Mouse (Mus musculus): ENCODE data around the gene Lrrn2. TPM values are rescaled to one million over a fixed set of nuclear protein-coding genes. Genes with fewer than 3 reads are reported as not detected.

Gene Lrrn2
- polyA plus RNA-seq, 1 experiment from 2014 or later: 0.55 TPM

DNA sequence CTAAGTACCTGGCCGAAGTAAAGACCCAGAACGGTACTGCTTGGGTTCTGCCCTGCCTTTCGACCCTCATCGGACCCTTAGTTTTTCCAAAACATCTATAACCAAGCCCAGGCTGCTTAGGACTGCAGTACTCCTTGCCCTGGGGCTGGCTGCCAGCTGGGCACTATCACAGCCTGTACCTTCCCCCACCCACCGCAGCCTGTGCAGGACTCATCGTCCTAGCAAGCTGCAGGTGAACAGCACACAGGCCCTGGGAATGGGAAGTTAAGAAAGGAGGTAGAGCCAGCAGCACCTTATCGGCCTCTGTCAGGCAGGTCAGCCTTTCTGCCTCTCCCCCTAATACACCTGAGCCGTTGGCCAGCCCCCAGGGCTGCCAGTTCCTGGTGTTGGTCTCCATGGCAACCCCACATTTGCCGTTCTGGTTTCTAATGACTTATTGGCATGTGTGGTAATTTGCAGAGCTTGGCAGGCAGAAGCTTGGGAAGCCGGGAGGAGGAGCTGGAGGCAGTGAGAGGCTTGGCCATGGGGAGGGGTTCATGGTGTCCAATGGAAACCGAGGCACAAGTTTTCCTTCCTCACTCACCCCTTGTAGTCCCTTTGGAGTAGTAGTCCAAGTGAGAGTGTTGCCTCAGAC is 10.2 kb downstream of the Lrrn2 start:
- no peak for ATAC-seq

DNA sequence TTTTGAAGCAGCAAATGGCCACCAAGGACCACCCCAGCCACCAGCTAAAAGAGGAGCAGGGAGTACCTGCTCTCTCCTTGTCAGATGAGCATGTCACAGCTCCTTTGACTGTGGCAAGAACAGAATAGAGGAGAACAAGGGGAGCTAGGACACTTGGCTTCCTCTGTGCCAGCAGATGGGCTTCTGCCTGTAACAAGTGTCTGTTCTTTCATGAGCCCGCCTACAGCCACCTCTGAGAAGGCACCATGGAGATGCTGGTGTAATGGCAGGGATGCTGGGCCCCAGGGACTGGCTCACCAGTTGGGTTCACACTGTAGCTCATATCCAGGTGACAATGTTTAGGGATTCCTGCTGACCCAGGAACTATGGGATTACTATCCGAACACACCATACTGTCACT is 12.0 kb downstream of the Lrrn2 start:
- Histone ChIP-seq H3K36me3 (no peaks in the 10 kb centered on the region), H3K27ac (no peak overlapping the region), H3K4me3 (no peak overlapping the region), H3K4me1 (no peaks in the 10 kb centered on the region), H3K9me3 (replicated peaks) (no peaks in the 10 kb centered on the region), H3K27me3 (replicated peaks) (no peaks in the 10 kb centered on the region; the same call in 1 of the 2 replicates), H3K4me2 (no peak overlapping the region), H3K9ac (no peak overlapping the region)
- WGBS (ENCODE audit: insufficient replicate concordance): 60% methylated on average over 2 of the region's 2 CpGs
- ATAC-seq: no peak

More for the DNA sequence above, 10.2 kb downstream of the Lrrn2 start:
- Histone ChIP-seq H3K27me3 (replicated peaks) (peaks cover 3% of the 10 kb centered on the region; the same call in 1 of the 2 replicates), H3K27ac (no peak overlapping the region), H3K9ac (no peak overlapping the region), H3K9me3 (replicated peaks) (no peaks in the 10 kb centered on the region), H3K36me3 (no peaks in the 10 kb centered on the region), H3K4me3 (no peak overlapping the region), H3K4me1 (no peaks in the 10 kb centered on the region), H3K4me2 (no peak overlapping the region)
- 53% methylated on average over 11 of the region's 11 CpGs for WGBS (ENCODE audit: insufficient replicate concordance)

DNA sequence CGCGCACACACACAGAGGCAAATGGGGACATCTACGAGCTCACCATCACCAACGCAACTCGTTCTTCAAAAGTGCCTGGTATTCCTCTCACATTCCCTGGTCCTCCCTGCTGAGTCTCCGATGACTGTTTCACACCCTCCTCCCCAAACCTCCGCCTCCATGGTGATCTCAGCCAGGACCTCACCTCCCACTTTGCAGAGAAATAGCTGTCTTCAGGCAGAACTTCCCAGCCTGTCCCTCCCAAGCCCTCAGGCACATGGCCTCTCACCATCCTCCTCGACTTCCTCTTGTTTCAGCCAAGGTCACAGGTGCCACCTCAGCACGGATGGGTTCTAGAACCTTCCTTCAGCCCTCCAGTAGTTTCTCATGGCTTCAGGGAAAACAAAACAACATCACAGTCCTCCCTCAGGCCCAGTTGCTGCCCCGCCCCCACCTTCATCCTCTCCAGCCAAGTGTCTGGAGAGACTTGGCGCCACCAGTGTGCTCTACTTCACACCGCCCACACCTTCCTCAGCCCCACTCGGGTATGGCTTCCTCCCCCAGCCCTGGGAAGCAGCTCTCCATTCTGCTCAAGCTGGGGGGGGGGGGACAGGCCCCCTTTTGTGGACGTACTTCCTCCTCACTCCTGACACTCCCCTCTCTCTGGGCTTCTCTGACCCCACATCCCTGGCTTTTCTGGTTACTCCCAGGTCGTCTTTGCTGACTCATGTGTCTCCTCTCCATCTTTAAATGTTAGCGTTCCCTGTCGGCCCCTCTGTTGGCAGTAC is 13.4 kb downstream of the Lrrn2 start:
- Histone ChIP-seq H3K4me3 (no peak overlapping the region), H3K4me1 (no peaks in the 10 kb centered on the region), H3K4me2 (no peak overlapping the region), H3K27me3 (replicated peaks) (no peaks in the 10 kb centered on the region; the same call in 1 of the 2 replicates), H3K9me3 (replicated peaks) (no peaks in the 10 kb centered on the region), H3K36me3 (no peaks in the 10 kb centered on the region), H3K27ac (no peak overlapping the region), H3K9ac (no peak overlapping the region)
- no peak for ATAC-seq
- WGBS (ENCODE audit: insufficient replicate concordance): 34% methylated on average over 17 of the region's 17 CpGs

DNA sequence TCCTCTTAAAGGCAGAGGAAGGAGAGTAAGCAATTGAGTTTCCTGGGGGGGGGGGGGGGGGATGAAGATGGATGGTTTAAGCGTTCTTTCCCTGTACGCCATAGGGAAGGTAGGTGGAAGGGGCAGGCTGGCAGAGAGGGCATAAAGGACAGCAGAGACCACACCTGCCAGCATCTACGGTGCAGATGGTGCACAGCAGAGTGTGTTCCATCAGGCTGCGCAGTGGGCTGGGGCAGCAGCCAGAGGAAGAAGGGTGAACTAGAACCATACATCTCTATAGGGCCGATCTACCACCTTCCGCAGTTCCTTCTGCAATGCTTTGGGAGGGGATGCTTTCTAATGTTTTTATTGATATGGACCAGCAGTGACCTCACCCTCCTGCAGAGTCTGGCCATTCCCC is 19.0 kb downstream of the Lrrn2 start:
- Histone ChIP-seq H3K4me1 (no peaks in the 10 kb centered on the region), H3K27ac (no peak overlapping the region), H3K27me3 (replicated peaks) (peaks cover 6% of the 10 kb centered on the region; the same call in 1 of the 2 replicates), H3K4me3 (no peak overlapping the region), H3K4me2 (no peak overlapping the region), H3K36me3 (no peaks in the 10 kb centered on the region), H3K9me3 (replicated peaks) (no peaks in the 10 kb centered on the region), H3K9ac (no peak overlapping the region)
- no peak for ATAC-seq
- WGBS (ENCODE audit: insufficient replicate concordance): 82% methylated on average over 6 of the region's 6 CpGs

DNA sequence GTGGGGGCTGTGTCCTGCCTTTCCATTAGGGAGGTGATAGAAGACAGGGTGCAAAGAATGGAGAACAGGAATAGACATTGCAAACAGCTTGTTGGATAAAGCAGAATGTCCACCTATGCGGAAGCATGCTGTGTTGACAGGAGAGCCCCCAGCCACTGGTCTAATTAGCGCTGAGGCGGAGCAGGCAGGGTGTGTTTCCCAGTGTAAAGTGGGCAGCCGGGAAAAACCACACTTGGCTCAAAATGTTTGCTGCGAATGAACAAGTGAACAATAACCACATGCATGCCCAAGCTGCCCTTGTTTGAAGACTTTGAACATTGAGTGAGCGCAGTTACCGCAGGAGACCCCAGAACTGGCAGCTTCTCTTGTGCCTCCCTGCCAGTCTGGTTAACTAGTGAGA is 19.6 kb downstream of the Lrrn2 start:
- WGBS (ENCODE audit: insufficient replicate concordance): 70% methylated on average over 7 of the region's 7 CpGs
- peaks cover 6% of the 10 kb centered on the region; the same call in 1 of the 2 replicates for H3K27me3 ChIP-seq (replicated peaks)
- no peak overlapping the region for H3K27ac ChIP-seq
- no peaks in the 10 kb centered on the region for H3K4me1 ChIP-seq
- H3K4me2 ChIP-seq: no peak overlapping the region
- H3K36me3 ChIP-seq: no peaks in the 10 kb centered on the region
- no peaks in the 10 kb centered on the region for H3K9me3 ChIP-seq (replicated peaks)
- no peak overlapping the region for H3K9ac ChIP-seq
- no peak for ATAC-seq
- no peak overlapping the region for H3K4me3 ChIP-seq

DNA sequence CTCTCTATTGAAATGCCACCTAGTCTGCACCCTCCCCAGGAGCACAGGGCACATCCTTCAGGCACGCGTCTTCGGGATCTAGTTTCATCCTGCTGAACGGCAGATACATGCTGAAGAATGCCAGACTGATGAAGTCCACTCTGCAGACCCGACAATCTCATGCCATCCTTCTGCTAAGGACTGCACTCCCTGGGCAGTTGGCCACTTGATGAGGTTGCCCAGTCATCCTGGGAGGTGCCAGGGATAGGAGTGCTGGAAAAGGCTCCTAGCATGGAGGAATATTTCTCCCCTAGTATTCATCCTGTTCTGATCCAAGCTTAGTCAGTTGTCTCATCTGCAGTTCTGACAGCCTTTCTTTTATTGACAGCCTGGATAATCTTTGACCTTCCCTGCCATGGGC is 20.9 kb downstream of the Lrrn2 start:
- WGBS (ENCODE audit: insufficient replicate concordance): 72% methylated on average over 5 of the region's 5 CpGs
- Histone ChIP-seq H3K4me2 (no peak overlapping the region), H3K27me3 (replicated peaks) (peaks cover 6% of the 10 kb centered on the region; the same call in 1 of the 2 replicates), H3K9ac (no peak overlapping the region), H3K4me3 (no peak overlapping the region), H3K4me1 (no peaks in the 10 kb centered on the region), H3K9me3 (replicated peaks) (no peaks in the 10 kb centered on the region), H3K27ac (no peak overlapping the region), H3K36me3 (no peaks in the 10 kb centered on the region)
- no peak for ATAC-seq

DNA sequence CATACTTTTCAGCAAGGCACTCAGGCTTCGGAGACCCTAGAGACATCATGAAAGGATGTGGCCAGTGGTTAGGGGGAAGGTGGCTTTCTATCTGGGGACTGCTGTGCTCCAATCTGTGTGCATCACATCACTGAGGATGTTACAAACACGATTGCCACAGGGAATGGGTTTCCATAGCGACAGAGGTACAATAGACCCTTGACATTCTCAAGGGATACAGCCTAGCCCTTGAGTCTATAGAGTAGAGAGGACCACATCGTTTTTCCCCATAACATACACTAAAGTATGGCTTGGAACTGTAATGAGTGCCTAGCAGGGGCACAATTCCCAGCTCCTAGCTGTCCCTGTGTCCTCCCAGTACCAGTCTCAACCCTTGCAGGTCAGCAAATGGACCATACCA is 23.4 kb downstream of the Lrrn2 start:
- peaks cover 6% of the 10 kb centered on the region; the same call in 1 of the 2 replicates for H3K27me3 ChIP-seq (replicated peaks)
- no peak for ATAC-seq
- H3K36me3 ChIP-seq: no peaks in the 10 kb centered on the region
- no peak overlapping the region for H3K27ac ChIP-seq
- H3K4me2 ChIP-seq: no peak overlapping the region
- H3K4me1 ChIP-seq: no peaks in the 10 kb centered on the region
- no peak overlapping the region for H3K9ac ChIP-seq
- 35% methylated on average over 4 of the region's 4 CpGs for WGBS (ENCODE audit: insufficient replicate concordance)
- no peaks in the 10 kb centered on the region for H3K9me3 ChIP-seq (replicated peaks)
- H3K4me3 ChIP-seq: no peak overlapping the region

DNA sequence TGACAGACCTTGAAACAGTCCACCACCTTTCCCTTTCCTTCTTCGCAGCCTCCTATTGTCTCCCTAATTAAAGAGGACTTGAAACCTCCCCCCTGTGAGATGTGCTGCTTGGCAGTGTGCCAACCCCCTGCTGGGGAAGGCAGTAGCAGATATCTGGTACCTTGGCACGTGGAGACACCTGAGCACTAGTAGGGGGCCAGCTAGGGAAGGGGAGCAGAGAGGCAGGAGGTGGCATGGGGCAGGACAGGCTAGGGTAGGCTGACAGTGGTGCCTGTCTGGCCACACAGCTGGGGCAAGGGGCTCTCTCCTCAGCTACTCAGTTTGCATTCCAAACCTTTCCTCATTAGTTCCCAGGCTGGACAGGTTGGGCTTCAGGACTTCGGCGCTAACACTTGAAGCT is 29.0 kb downstream of the Lrrn2 start:
- no peak overlapping the region for H3K4me2 ChIP-seq
- H3K36me3 ChIP-seq: no peaks in the 10 kb centered on the region
- H3K4me3 ChIP-seq: no peak overlapping the region
- no peaks in the 10 kb centered on the region for H3K9me3 ChIP-seq (replicated peaks)
- WGBS (ENCODE audit: insufficient replicate concordance): 59% methylated on average over 4 of the region's 4 CpGs
- ATAC-seq: no peak
- no peaks in the 10 kb centered on the region for H3K27me3 ChIP-seq (replicated peaks)
- H3K27ac ChIP-seq: no peak overlapping the region
- no peaks in the 10 kb centered on the region for H3K4me1 ChIP-seq
- no peak overlapping the region for H3K9ac ChIP-seq

DNA sequence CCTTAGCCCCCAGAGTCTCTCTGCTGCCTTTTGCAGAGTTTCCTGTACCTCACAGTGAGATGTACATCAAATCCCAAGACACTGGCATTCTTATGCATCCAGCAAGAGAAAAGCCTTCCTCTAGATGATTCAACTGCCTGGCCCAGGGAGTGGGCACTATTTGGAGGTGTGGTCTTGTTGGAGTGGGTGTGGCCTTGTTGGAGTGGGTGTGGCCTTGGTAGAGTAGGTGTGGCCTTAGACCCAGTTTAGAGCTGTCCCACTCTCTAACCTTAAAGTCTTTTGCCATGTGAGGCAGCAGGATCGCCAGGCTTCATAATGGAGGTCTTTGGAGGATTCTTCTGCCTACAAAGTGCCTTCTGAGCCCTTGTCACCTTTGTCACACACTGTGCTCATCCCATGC is 29.9 kb downstream of the Lrrn2 start:
- Histone ChIP-seq H3K4me3 (no peak overlapping the region), H3K9ac (no peak overlapping the region), H3K27me3 (replicated peaks) (no peaks in the 10 kb centered on the region), H3K36me3 (no peaks in the 10 kb centered on the region), H3K4me2 (no peak overlapping the region), H3K4me1 (no peaks in the 10 kb centered on the region), H3K27ac (no peak overlapping the region), H3K9me3 (replicated peaks) (no peaks in the 10 kb centered on the region)
- ATAC-seq: no peak
- 73% methylated on average over 1 of the region's 1 CpGs for WGBS (ENCODE audit: insufficient replicate concordance)

DNA sequence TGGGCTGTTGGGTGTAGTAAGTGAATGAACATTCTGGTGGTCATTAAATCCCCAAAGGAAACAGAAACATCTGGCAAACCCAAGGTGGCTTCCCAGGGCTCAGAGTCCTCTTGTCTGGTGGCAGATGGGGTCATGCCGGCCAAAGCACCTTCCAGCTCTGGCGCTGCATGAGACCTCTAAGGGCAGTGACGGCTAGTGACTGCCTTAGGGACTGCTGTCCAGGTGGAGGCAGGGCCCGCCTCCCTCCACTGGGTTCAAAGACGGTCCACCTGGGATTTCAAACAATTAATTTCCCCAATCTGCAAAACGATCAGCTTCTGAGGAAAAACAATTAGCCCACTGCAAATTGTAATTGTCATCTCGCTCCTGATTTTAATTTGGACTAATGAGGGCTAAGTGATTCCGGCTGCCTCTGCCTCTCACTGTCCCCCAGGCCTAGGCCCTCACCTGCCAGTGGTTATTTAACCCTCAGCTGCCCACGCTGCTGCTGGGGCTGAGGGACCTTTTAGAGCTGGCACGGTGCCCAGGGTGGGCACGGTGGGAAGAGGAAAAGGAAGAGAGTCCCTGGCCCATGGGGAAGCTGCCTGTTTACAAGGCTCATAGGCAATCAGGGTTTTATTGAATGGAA is 30.5 kb downstream of the Lrrn2 start:
- H3K4me1 ChIP-seq: no peaks in the 10 kb centered on the region
- H3K27me3 ChIP-seq (replicated peaks): no peaks in the 10 kb centered on the region
- 62% methylated on average over 11 of the region's 11 CpGs for WGBS (ENCODE audit: insufficient replicate concordance)
- H3K4me3 ChIP-seq: no peak overlapping the region
- H3K9ac ChIP-seq: no peak overlapping the region
- no peaks in the 10 kb centered on the region for H3K36me3 ChIP-seq
- H3K9me3 ChIP-seq (replicated peaks): no peaks in the 10 kb centered on the region
- no peak overlapping the region for H3K27ac ChIP-seq
- H3K4me2 ChIP-seq: no peak overlapping the region
- no peak for ATAC-seq

DNA sequence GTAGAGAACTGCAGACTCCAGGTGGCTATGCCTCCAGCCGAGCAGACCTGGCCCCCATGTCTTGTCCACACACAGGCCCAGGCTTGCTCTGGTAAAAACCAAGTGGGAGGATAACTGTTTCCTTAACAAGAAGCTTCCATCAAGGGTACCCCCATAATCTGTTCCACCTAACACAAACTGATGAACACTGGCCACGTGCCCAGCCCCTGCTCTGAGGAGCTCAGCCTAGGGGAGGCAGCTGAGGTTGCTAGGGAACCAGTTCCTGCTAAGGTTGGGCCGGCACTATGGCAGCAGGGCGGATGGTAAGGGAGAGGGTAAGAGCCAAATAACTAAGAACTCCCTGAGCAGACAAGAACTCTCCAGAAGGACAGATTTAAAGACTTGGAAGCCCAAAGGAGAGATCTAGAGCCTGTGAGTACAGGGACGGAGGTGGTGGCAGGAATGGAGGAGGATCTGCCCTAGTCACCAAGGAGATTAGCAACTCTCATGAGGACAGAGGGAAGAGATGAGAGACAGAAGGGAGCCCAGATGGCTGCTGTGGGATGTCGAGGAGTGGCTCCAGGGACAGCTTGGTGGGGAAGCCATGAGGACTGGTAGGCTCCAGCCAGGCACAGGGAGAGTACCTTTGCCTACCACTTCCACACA is 35.9 kb downstream of the Lrrn2 start:
- ATAC-seq: no peak
- no peaks in the 10 kb centered on the region for H3K9me3 ChIP-seq (replicated peaks)
- H3K4me1 ChIP-seq: no peaks in the 10 kb centered on the region
- no peaks in the 10 kb centered on the region for H3K36me3 ChIP-seq
- peaks cover 21% of the 10 kb centered on the region for H3K27me3 ChIP-seq (replicated peaks)
- no peak overlapping the region for H3K4me3 ChIP-seq
- no peak overlapping the region for H3K4me2 ChIP-seq
- H3K9ac ChIP-seq: no peak overlapping the region
- no peak overlapping the region for H3K27ac ChIP-seq
- 43% methylated on average over 6 of the region's 6 CpGs for WGBS (ENCODE audit: insufficient replicate concordance)

DNA sequence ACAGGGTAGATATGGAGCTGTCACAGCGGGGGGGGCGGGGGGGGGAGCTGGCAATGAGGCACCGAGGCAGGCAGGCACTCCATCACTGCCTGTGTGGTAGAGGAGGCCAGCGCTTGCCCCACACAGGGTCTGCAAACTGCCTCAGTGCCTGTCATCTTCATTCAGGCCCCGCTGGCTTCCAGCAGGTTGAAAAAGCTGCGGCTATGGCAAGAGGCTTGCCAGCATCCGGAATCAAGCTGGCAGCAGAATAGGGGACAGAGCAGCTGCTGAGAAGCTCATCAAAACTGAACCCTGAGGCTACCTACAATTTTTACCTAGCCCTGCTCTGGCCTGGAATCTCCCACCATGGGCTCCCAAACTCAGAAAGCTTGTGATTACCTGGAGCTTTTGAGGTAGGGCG is 37.5 kb downstream of the Lrrn2 start:
- H3K27me3 ChIP-seq (replicated peaks): peaks cover 25% of the 10 kb centered on the region
- no peak overlapping the region for H3K4me2 ChIP-seq
- H3K9me3 ChIP-seq (replicated peaks): no peaks in the 10 kb centered on the region
- no peak overlapping the region for H3K9ac ChIP-seq
- H3K4me1 ChIP-seq: no peaks in the 10 kb centered on the region
- no peaks in the 10 kb centered on the region for H3K36me3 ChIP-seq
- 19% methylated on average over 8 of the region's 8 CpGs for WGBS (ENCODE audit: insufficient replicate concordance)
- no peak overlapping the region for H3K4me3 ChIP-seq
- no peak overlapping the region for H3K27ac ChIP-seq
- no peak for ATAC-seq

Measured in liver, embryonic 12.5 days (tissue).